Mouse (Mus musculus) C2C12 (cell line): ENCODE data around the gene Tcf7l1. TPM values are rescaled to one million over a fixed set of nuclear protein-coding genes. Genes with fewer than 3 reads are reported as not detected.
A peak's percentile ranks its signal among the peaks of the same experiment; 100 is the strongest.

Experiments
- H3K27me3 ChIP-seq: one replicate; pipeline ENCODE4 v1.6.1; 2011; ENCODE audit not compliant: control insufficient read depth, insufficient read depth, insufficient read length
- H3K36me3 ChIP-seq: one replicate; pipeline ENCODE4 v1.6.1; 2011; ENCODE audit not compliant: control insufficient read depth, insufficient read depth
- H3K4me3 ChIP-seq: one replicate; pipeline ENCODE4 v1.5.1; 2011; ENCODE audit warnings: mild to moderate bottlenecking, control low read depth; ENCODE audit not compliant: poor library complexity, insufficient read depth, severe bottlenecking
- H3K79me2 ChIP-seq: one replicate; pipeline ENCODE4 v1.6.1; 2011; ENCODE audit not compliant: control insufficient read depth, insufficient read depth
- H3K79me3 ChIP-seq: one replicate; pipeline ENCODE4 v1.6.1; 2011; ENCODE audit warnings: low read depth, control low read depth
- H3ac ChIP-seq: one replicate; pipeline ENCODE3; 2011; ENCODE audit warnings: low read depth; ENCODE audit not compliant: control insufficient read depth, insufficient read length
- CEBPB ChIP-seq: IDR thresholded peaks from one replicate; pipeline ENCODE4 v1.6.1; 2011; ENCODE audit warnings: low read depth, mild to moderate bottlenecking, control low read depth, moderate library complexity
- CTCF ChIP-seq: IDR thresholded peaks from one replicate; pipeline ENCODE4 v1.5.1; 2011; ENCODE audit not compliant: control insufficient read depth, insufficient read depth, insufficient read length
- FOSL1 ChIP-seq: IDR thresholded peaks from one replicate; pipeline ENCODE4 v1.8.0; 2011; ENCODE audit warnings: mild to moderate bottlenecking, low read length; ENCODE audit not compliant: poor library complexity, insufficient read depth, severe bottlenecking
- MAX ChIP-seq: IDR thresholded peaks from one replicate; pipeline ENCODE4 v1.6.1; 2011; ENCODE audit warnings: mild to moderate bottlenecking, control low read depth
- MYOD1 ChIP-seq: IDR thresholded peaks from one replicate; pipeline ENCODE4 v1.6.1; 2011; ENCODE audit warnings: low read depth; ENCODE audit not compliant: control insufficient read depth, insufficient read length
- MYOG ChIP-seq: IDR thresholded peaks from one replicate; pipeline ENCODE4 v1.6.1; 2011; ENCODE audit not compliant: control insufficient read depth, insufficient read length; ENCODE audit errors: extremely low read depth
- USF1 ChIP-seq: IDR thresholded peaks from one replicate; pipeline ENCODE4 v1.6.1; 2011; ENCODE audit warnings: low read depth, mild to moderate bottlenecking, control low read depth, moderate library complexity
- polyA plus RNA-seq: library from polyadenylated mRNA; unstranded; fragments of >200 nt; fragmentation: generic; extraction: Trizol; gene quantifications from one replicate; pipeline ENCODE4 v1.2.1, GENCODE M21; 2012; ENCODE audit warnings: missing spikeins

The Tcf7l1 gene
- polyA plus RNA-seq, 1 experiment, result 18.3 TPM

DNA sequence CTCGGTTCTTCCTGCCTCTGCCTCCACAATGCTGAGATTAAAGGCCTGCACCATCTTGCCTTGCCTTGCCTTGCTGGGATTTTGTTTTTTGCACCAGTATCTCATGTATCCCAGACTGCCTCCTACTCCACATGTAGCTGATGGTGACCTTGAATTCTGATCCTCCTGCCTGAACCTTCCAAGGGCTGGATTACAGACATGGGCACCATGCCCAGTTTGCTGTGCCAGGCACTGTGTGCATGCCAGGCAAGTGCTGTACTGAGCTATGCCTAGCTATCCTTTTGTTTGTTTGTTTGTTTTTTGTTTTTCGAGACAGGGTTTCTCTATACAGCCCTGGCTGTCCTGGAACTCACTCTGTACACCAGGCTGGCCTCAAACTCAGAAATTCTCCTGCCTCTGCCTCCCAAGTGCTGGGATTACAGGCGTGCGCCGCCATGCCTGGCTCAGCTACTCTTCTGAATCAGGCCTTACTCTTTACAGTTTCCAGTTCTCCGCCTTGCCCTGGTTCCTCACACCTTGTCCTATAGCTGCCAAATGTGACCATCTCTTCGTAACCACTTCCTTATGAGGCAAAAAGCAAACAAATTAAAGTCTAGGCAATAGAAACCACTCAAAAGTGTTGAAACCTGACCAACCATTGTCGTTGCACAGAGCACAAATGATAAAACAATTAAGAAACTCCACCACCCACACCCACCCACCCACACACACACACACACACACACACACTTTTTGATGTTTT is 165.2 kb downstream of the Tcf7l1 start:
- TF ChIP-seq CEBPB, result no peak
- no peak for TF ChIP-seq CTCF
- TF ChIP-seq MAX, result no peak
- Histone ChIP-seq H3K36me3 (no peaks in the 10 kb centered on the region), H3K79me3 (no peaks in the 10 kb centered on the region), H3ac (no peak overlapping the region), H3K4me3 (no peak overlapping the region), H3K79me2 (no peaks in the 10 kb centered on the region), H3K27me3 (no peaks in the 10 kb centered on the region)

DNA sequence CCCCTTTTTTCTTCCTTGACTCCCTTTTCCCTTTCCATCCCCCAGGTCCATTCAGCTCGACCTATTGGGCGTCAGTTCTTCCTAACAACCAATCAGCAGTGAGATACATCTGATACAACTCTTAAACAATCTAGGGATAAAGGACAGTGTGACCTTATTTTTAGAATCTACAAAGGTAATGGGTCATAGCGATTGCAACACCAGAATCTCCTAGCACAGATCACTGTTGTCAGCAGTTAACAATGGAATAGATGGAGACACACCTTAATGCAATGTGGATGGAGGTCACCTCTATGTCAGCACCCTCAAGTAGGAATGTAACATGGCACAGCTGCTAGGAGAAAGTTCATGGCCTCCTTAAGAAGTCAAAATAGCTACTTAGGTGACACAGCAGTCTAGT is 166.1 kb downstream of the Tcf7l1 start:
- Histone ChIP-seq H3K4me3 (no peak overlapping the region), H3K36me3 (no peaks in the 10 kb centered on the region), H3K27me3 (no peaks in the 10 kb centered on the region), H3K79me3 (no peaks in the 10 kb centered on the region), H3ac (no peak overlapping the region), H3K79me2 (no peaks in the 10 kb centered on the region)
- TF ChIP-seq CTCF (no peak), MAX (no peak), CEBPB (no peak), USF1 (no peak), MYOD1 (no peak), MYOG (no peak), FOSL1 (no peak)

DNA sequence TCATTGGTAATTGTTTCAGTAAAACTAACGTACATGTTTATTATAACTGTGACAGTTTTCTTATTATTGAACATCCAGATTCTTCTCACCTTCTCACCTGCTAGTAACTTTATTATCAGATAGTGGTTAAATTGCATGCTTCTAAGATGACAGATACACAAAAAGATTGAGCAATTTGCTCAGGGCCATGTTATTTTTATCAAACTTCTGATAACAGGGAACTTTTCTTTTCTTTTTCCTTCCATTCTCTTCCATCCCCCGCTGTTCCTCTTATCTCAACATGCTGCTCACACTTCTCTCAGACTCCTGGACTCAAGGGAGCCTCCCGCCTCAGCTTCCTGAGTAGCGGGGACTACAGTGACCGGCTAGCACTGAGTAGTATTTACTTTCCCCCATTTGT is 168.1 kb downstream of the Tcf7l1 start:
- Histone ChIP-seq H3K4me3 (no peak overlapping the region), H3K27me3 (no peaks in the 10 kb centered on the region), H3K36me3 (no peaks in the 10 kb centered on the region), H3ac (no peak overlapping the region), H3K79me3 (peaks cover 7% of the 10 kb centered on the region), H3K79me2 (peaks cover 14% of the 10 kb centered on the region)
- TF ChIP-seq FOSL1 (no peak), MAX (no peak), MYOG (no peak), USF1 (no peak), CTCF (no peak), CEBPB (no peak), MYOD1 (no peak)

DNA sequence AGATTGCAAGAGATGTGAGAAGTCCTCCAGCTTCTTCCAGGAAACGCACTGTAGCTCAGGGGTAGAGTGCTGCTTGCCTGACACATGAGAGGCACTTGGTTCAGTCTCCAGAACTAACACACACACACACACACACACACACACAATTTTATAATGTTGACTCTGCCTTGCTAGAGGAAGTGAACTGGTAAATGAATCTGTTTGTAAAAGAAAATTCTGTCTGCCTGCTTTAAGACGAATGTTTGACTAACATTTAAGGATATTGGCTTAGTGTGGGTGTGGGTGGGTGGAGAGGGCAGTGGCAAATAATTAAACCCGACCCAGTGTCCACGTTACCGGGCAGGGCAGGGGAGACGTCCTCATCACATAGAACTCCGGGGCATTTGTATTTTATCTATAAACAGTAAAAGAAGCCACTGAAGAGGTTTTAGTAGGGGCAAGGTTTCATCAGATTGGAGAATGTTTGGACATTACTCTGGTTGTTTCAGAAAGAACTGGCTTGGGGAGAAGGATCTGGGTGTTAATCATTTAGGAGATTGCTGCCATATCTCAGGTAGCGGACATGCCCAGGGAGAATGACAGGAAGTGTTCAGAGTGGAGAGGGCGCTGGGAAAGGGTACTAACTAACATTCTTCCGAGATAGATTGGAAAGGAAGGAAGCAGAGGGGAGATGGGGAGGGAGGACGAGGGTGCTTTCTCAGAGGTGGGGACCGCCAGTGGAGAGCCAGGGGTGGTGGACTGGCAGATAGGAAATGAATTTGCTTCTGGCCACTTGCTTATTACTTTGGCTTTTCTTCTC is 169.1 kb downstream of the Tcf7l1 start:
- H3K79me2 ChIP-seq, result peaks cover 24% of the 10 kb centered on the region
- no peaks in the 10 kb centered on the region for H3K27me3 ChIP-seq
- H3K4me3 ChIP-seq, result no peak overlapping the region
- no peak overlapping the region for H3ac ChIP-seq
- TF ChIP-seq MYOG (no peak), USF1 (no peak), FOSL1 (no peak), MYOD1 (no peak), CEBPB (no peak), CTCF (no peak), MAX (no peak)
- peaks cover 17% of the 10 kb centered on the region for H3K79me3 ChIP-seq
- peaks cover 3% of the 10 kb centered on the region for H3K36me3 ChIP-seq

DNA sequence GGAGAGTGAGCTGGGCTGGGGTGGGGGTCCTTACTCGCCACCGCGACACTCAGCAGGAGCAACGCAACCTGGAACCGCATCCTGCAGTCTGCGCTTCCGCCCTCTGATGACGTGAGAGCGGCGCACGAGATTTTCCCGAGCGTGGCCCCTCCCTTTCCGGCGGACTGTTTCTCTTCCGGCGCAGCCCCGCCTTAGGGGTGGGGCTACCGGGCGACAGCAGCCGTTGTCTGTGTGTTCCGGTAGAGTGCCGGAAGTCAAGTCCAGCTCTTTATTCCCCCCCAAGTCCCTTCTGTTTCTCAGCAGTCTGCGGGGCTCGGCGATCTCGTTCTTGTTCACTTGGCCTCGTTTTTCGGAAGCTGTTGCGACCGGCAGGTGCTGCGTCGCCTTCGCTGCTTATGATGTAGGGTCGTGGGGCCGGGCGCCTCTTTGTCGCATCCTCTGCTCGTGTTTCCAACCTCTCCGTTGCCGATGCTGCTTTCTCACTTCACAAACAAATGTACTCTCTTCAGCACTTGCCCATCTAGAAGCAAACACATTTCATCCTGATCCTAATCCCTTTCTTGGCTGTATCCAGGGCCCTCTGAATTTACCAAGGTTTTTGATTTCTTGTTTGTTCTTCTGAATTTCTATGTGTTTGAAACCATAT is 172.3 kb downstream of the Tcf7l1 start, which contains the start of gene Tgoln1:
Gene Tgoln1 (minus strand): TSS at position 358 of the 646 bp plus-strand sequence.
- Histone ChIP-seq H3K79me2 (peaks cover 41% of the 10 kb centered on the region), H3K79me3 (peaks cover 22% of the 10 kb centered on the region), H3K36me3 (peaks cover 21% of the 10 kb centered on the region), H3K27me3 (no peaks in the 10 kb centered on the region), H3ac (peak within 1 kb of the TSS; percentile 99), H3K4me3 (peak within 1 kb of the TSS; percentile 95)
- TF ChIP-seq FOSL1 (no peak), MYOD1 (no peak), MYOG (no peak), CTCF (no peak), MAX (no peak), USF1 (no peak), CEBPB (no peak)
